Mouse (Mus musculus) hematopoietic stem cell, adult 5-6 weeks (primary cell): ENCODE measurements at regions not wholly inside any gene's neighbourhood (a gene's known extent, or its start where the extent isn't known, plus 50 kb on each side); places are given as distances from the start of the nearest gene placed in this dataset.

ENCODE experiments used
- ATAC-seq, 2 experiments: fragments of 125-278 bp in 1 of 2; replicated peaks in 1 of 2; 2 replicates each; pipeline ENCODE4 v1.8.0; 2016 to 2017; ENCODE audit warnings: inconsistent platforms in 2 of 2, mild to moderate bottlenecking in 2 of 2, moderate number of reproducible peaks in 2 of 2, low read depth in 1 of 2, moderate TSS enrichment in 1 of 2; ENCODE audit not compliant: low FRiP score in 2 of 2, poor library complexity in 2 of 2, severe bottlenecking in 2 of 2, insufficient read depth in 1 of 2, low TSS enrichment in 1 of 2

DNA sequence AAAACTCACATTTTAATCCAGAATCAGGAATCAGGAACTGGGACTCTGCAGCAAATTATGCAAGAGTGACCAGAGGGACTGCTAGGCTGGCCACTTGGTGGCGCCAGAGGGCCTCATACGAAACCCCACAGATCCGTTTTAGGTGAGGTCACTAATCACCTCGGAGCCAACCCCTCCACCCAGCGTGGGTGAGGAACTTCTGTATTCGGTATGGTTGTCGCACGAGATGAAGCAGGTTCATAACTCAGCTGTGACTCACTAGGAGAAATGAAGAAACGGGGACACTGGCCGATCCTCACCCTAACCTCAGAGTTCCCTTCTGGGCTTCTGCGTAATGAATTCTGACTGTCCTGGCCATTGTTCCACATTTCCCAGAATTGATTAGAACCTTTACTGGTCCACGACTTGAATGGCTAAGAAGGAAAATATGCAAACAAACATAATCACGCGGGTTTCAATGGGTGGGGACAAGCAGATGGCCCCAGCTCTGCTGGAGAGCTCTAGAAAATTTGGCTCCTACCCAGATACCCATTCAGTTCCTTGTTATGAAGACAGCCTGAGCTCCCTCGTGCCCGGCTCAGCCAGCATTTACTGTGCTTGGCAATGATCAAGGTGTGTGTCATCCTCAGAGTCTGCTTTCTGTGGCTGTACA, 148.1 kb downstream of the Thbs2 start:
- peak; percentile 93 to 96 for ATAC-seq

DNA sequence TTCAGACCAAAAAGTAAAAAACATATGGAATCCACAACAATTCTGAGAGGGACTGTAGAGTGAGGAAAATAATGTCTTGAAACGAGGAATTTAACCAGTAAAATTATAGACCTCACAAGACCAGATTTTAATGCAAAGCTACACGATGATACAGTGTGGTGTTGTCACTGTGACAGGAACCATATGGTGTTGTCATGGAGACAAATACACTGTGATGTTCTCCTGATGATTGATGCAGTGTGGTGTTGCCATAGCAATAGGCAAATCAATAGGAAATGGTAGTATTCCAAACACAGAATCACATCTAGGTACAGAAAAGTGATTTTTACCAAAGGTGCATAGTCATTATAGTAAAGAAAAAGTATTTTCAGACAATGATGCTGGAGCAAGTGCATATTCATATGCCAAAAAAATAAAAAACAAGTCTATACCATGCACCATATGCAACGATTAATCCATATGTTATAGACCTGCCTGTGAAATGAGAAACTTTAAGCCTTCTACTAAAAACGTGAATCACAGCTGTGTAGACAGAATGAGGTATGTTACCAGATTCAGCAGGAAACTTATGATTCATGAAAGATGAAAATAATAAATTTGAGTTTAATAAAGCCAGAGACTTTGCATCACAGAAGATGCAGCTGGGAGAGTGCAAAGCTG, 149.6 kb downstream of the Thbs2 start:
- ATAC-seq, result no peak

DNA sequence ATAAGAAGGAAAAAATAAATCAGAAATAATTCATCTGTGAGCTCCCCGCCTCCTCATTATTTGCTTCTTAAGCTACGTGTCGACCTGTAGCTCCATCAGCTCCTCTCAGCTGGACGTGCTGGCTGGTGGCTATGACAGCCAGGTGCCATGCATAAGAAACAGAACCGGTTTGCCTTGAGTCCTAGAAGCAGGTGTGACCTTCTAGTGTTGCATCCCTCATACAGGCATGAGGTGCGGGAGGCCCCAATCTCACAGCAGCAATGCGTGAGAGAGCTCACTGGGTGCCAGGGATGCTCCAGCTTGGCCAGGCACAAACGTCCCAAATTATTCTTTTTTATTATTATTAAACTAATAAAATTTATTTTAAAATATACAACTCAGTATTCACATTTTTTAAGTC, 153.0 kb downstream of the Thbs2 start:
- no peak for ATAC-seq

DNA sequence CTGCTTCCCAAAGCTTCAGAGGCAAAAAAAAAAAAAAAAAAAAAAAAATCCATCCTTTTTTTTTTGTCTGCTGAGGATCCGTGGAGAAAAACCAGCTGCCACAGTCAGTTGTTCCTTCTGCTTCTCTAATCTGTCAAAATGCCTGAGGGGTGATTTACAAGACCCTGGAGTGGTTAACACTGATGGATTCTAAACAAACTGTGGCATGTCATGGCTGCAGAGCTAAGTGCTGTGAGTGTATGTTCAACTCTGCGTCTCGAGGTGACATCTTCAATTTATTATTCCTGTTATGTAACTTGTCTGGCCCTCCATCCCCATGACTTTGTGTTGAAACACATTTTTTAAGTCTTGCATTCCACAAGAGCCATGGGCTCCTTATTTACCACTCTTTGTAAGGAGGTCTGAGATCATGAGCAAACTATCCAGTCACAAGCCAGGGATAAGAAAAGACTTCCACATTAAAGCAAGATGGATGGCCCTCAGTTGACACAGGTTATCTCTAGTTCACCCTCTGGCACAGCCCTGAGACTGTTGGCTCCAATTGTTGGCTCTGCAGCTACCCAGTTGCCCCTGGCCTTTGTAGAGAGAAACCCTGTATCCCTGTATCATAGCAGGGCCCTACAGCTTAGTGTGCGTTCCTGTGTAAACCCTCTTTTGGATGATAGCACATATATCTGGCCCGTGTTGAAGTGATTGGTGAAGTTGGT, 153.6 kb downstream of the Thbs2 start:
- no peak for ATAC-seq

DNA sequence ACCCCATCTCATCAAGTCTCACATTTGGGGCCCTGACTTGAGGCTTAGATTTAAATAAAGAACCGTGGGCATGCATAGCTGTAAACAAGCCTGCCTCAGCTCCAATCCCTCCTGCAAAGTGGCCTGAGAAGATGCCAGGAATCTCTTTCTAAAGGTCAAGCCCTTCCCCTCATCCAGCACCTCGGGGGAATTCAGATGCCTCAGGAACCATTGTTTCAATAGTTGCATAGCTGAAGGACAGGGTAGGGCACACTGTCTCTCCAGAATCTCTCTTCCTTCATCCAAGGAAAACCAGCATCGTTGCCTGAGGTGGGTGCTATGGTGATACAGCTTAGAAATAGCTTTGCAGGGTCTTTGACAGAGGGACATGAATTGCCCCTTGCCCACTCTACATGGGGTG, 154.4 kb downstream of the Thbs2 start:
- no peak for ATAC-seq

DNA sequence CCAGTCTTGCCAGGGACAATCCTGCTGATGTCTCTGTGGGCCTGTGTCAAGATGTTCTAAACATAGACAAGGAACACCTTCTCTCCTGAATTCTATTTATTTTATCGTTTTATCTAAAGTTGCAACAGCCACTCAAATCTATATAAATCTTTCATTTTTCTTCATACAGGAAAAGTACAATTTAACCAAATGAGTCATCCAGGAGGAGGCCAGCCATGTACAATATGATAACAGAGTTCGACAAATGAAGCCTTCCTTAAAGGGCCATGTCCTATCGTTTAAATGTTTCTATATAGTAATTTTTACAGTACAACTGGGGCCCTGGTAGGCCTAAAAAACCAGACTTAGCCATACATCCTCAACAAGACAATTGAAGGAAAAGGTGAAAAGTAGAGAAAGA, 154.8 kb downstream of the Thbs2 start:
- ATAC-seq, result no peak

DNA sequence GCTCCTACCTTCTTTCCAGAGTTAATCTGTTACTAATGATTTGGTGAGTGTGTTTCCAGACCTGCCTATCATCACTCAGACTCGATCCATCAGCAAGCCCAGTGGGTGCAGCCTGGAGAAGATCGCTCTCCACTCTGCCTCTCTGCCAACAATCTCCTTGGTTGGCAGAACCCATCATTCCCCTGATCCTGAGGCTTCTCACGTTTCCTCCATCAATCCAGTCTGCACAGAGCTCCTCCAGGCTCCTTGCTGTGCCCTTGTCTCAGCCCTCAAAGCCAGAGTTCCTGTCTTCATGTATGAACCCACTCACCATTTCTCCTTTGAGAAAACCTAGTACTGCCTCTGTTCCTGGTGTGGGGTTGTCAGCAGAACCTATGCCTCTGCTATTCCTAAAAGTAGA, 155.5 kb downstream of the Thbs2 start:
- ATAC-seq, result no peak

DNA sequence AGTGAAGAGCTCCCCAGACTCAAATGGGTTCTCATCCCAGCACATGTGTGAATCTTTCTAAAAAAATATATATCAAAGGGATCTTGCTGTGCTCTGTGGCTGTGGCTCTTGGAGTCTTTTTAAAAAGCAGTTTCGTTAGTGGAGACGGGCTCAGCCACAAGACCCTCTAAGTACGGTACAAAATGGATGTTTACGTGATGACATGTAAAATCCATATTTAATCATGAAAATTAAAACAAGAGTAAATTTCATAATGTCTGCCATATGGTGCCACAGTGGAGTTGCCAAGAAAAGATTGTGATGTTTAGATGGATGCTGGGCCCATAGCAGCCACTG, 161.1 kb downstream of the Thbs2 start:
- no peak for ATAC-seq

DNA sequence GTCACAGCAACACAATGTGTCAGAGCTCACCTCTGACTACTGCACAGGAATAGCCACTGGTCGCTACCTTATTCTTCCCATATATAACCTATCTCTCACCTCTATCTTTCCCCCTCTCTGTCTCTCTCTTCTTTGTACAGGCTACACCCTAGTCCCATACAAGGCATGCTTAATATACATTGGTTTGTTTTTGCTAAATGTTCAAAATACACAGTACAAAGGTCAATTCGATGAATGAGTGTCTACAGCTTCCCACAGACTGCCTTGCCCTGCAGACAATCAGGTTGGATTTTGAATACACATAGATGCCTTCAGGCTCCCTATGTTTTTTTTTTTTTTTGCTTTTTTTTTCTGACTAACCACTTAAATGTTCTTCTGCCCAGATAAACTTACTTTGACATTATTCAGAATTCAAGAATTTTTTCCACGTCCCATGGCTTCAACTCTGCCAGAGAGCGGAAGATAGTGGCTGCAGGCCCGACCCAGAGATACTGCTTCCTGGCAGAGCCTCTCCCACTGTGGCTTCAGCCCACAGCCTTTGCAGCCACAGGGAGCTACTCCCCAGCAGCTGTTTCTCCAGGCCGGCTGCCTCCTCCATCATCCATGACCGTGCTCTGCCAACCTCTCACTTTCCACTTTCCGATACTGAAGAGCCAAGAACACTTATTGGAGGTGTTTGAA, 161.6 kb downstream of the Thbs2 start:
- no peak for ATAC-seq

DNA sequence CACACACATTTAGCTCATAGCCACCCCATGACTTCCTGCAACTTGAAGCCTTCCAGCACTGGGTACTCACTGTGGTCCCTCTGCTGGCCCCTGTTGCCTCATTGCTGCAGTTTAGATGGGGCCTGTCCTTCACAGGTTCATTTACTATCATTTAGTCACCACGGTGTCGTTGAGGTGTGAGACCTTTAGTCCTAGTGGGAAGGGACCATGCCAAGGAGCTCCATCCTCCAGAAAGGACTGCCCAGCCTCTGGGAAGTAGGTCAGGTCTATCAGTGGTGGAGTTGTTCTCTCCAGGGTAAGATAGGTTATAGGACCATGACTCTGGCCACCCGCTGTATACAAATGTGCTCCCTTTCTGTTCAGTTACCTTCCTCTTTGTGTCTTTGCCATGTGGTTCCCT, 162.2 kb downstream of the Thbs2 start:
- no peak for ATAC-seq

DNA sequence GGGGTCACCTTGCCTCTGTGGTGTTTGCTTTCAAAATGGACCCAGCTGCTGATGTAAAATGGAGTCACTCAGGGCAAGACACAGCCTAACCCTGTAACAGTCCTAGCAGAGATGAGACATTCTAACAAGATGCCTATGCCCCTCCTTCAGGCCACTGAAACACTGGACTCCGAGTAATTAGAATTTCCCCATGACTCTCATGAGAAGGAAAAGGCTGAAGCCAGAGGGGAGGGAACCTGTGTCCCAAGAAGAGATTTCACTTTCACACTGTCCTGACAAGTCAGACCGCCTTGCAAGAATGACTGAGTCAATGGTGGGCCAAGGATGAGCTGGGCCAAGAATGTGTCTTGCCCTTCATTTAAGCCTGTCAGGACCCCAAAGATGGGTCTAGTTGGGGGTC, 166.3 kb downstream of the Thbs2 start:
- no peak for ATAC-seq

DNA sequence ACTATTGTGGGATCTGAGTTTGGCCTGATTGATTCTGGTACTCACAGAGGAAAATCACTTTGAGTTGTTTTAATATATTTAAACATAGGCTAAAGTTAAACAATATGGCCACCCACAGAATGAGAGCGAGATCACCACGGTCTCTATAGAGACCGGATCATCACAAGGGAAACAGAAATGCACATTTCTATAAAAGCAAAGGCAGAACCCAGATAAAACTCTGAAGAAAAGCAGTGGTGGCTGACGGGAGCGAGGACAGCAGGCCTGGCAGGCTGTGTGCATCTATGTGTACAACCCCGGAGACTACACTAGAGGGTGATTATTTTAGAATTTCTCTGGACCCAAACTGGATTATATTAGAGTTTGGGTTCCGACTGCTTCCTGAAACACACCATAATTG, 168.8 kb downstream of the Thbs2 start:
- no peak for ATAC-seq

DNA sequence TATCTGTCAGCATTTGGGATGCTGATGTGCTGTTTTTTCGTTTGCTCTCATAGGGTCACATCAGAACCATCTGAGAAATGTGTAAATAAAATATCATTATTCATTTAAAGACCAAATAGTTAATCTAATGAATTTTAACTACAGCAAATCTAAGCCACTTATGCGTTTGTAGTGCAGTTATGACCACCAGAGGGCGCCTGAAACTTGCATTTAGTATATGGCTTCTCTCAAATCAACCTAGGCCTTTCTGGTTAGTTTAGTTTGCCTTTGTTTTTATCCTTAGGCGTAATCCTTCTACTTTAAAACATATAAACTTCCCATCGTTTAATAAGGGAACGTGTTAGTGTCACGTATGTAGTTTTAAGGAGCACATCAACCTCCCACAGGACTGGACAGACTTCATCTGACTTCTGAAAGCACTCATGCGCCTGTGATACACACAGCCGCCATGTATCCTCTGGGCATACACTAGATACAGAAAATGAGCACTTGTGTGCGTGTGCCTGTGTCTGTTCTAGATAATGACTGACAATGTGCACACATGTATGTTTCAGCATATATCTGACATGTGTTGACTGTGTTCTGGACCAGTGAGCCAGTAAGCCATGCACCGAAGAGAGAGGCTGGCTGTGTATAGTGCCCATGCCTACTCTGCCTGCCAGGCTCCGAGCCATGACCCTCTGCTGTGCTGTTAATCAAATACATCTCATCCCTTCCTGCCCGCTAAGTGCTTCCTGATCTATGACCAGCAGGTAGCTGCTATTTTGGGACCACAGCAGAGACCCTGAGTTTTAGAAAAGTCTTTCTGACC, 169.4 kb downstream of the Thbs2 start:
- ATAC-seq, result peak in 1 of 2 experiments; percentile 53; a peak in 1 of 4 replicates

DNA sequence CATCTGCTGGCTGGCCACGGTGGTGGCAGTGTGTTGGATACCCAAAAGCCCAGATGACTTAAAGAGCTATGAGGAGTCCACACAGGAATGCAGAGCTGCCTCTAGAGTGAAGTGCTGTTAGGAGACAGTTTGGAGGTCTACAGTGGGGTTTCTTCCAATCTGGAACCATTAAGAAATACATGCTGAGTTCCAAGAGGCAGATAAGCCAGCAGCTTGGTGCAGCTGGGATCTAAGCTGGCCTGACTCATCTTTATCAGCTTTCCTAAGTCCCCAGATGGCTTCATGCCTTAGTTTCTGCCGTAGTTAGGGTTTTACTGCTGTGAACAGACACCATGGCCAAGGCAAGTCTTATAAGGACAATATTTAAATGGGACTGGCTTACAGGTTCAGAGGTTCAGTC, 172.0 kb downstream of the Thbs2 start:
- ATAC-seq, result no peak

DNA sequence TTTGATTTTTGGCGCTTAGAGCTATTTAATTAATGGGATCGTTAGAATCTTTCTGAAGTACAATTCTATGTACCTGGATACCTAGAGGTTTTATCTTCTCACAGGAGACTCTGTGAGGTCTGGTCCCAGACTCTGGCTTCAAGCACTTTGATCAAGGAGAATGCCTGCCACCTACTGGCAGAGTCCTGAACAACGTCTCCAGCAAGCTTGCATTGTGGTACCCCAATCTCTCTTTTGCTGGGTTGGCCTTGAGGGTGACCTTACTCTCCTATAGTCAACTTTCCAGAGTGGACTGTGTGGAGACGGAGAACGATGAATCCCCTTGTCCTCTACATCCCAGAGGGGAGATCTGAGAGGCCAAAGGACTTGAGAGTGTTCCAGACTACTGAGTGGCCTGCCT, 173.5 kb downstream of the Thbs2 start:
- peak; percentile 59 to 65; a peak in 1 of 4 replicates for ATAC-seq

DNA sequence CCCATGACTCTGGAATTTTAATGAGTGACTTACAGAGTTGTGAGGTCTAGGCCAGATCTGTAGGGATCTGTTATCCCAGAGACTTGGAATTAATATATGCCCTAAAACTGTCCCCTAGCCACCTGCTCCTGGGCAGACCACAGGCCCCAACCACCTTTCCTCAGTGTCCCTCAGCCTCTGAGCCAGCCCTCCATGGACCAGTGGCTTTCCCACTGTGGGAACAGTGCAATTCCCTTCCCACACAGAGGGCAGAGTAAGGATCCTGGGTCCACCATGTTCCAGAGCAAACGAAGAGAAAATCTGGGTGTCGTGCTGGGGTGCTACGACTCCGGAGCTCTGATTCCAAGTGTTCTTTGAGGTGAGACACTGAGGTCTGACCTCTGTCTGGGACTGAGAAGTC, 174.7 kb downstream of the Thbs2 start:
- no peak for ATAC-seq

DNA sequence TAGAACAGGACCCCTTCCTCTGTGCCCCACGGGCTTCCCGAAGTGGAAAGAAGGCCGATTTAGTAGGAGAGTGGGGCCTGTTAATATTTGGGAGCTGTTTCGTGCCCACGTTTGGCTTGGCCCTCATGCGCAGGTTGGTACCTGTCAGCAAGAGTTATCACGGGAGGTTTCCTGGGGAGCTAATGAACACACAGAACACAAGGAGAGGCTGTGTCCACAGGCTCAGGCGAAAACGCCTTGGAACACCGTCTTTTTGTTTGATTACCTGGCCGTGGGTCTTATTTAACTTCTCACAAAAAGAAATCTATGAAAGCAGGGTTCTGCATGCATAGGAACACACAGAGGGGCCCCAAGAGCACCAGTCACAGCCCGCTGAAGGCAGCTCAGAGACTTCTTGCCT, 175.8 kb downstream of the Thbs2 start:
- ATAC-seq, result no peak

DNA sequence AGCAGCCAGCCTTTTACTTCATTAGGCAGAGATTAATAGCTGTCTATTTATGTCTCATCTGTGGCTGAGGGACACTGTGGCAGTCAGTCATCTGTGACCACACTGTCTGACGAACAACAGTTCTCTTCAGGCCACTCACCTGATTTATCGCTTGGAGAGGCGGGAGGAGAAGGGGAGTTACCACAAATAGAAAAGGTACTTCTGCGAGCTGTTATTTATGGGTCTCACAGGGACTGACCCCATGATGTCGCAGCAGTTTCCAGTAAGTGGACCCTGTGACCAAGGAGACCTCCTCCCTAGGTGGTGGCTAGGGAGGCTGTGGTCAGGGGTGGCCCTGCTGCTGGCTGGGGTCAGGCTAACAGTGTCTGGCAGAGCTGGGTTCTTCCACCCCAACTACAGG, 176.7 kb downstream of the Thbs2 start:
- ATAC-seq, result no peak
